Mouse (Mus musculus) neural tube, embryonic 14.5 days (tissue): ENCODE measurements around the gene Slc30a7. TPM values are rescaled to one million over a fixed set of nuclear protein-coding genes. Genes with fewer than 3 reads are reported as not detected.

Experiments used
- ATAC-seq: fragments of 200-750 bp; cut with Nextera tagmentation; 2 replicates; pipeline ENCODE4 v1.8.0; 2017; ENCODE audit warnings: low read depth, mild to moderate bottlenecking, moderate TSS enrichment, moderate library complexity
- H3K27ac ChIP-seq: fragments of 300-500 bp; sonication (generic); 2 replicates; pipeline ENCODE4 v1.5.1; 2014; ENCODE audit warnings: low read depth, mild to moderate bottlenecking, control low read depth, low read length, moderate library complexity, mixed read lengths
- H3K27me3 ChIP-seq: fragments of 300-500 bp; sonication (generic); 2 replicates; pipeline ENCODE4 v1.6.1; 2014; ENCODE audit warnings: low read length; ENCODE audit not compliant: control insufficient read depth, insufficient read depth
- H3K36me3 ChIP-seq: fragments of 300-500 bp; sonication (generic); 2 replicates; pipeline ENCODE4 v1.6.1; 2014; ENCODE audit warnings: low read length, mixed read lengths; ENCODE audit not compliant: control insufficient read depth, insufficient read depth
- H3K4me1 ChIP-seq: fragments of 300-500 bp; sonication (generic); 2 replicates; pipeline ENCODE4 v1.6.1; 2014; ENCODE audit warnings: low read length; ENCODE audit not compliant: control insufficient read depth, insufficient read depth
- H3K4me2 ChIP-seq: fragments of 300-500 bp; sonication (generic); 2 replicates; pipeline ENCODE4 v1.6.1; 2014; ENCODE audit warnings: mild to moderate bottlenecking, low read depth, low read length, control low read depth
- H3K4me3 ChIP-seq: fragments of 300-500 bp; sonication (generic); 2 replicates; pipeline ENCODE4 v1.5.1; 2014; ENCODE audit warnings: low read depth, low read length, control low read depth, mixed read lengths
- H3K9ac ChIP-seq: fragments of 300-500 bp; sonication (generic); replicated peaks from 2 replicates; pipeline ENCODE4 v1.6.1; 2014; ENCODE audit warnings: low read depth, mild to moderate bottlenecking, control low read depth, low read length, mixed read lengths
- H3K9me3 ChIP-seq: fragments of 300-500 bp; sonication (generic); 2 replicates; pipeline ENCODE4 v1.6.1; 2016; ENCODE audit warnings: low read length; ENCODE audit not compliant: control insufficient read depth
- WGBS: fragments of 180-500 bp; shearing (Covaris S2); extraction: QIAGEN DNeasy Blood & Tissue Kit; methylation state at CpG from one replicate; pipeline ENCODE4 v1.1.7; 2014; 5-methylcytosine and 5-hydroxymethylcytosine counted together
- polyA plus RNA-seq: library from polyadenylated mRNA; unstranded; fragments of >200 nt; fragmentation: Nextera tagmentation; extraction: Ambion mirVana; gene quantifications from 2 replicates; pipeline ENCODE4 v1.2.1, GENCODE M21; 2014

Slc30a7 gene
- polyA plus RNA-seq, 1 experiment from 2014 or later = 20.5 TPM

DNA sequence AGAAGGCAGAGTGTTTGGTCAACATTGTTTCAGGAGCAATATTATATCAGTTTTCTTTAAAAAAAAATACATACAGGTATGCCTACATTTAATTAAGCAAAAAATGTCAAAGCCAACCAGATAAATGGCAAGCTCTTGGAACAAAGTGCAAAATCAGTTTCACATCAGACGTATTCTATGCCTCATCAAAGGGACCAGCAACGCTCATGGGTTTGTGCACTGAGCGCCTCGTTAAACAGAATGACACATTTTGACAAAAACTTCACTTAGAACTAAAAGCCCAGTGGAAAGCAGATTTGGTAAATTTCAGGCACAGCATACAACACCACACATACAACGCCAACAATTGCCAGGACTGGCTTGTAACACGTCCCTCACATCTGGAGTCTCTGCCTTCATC, 62.8 kb downstream of the Slc30a7 start:
- peaks cover 17% of the 10 kb centered on the region for H3K36me3 ChIP-seq
- H3K27me3 ChIP-seq = no peaks in the 10 kb centered on the region
- H3K9ac ChIP-seq = no peak overlapping the region
- H3K4me1 ChIP-seq = no peaks in the 10 kb centered on the region
- no peak overlapping the region for H3K27ac ChIP-seq
- ATAC-seq = no peak
- 93% methylated on average over 6 of the region's 6 CpGs for WGBS
- no peaks in the 10 kb centered on the region for H3K9me3 ChIP-seq
- no peak overlapping the region for H3K4me3 ChIP-seq
- H3K4me2 ChIP-seq = no peak overlapping the region

DNA sequence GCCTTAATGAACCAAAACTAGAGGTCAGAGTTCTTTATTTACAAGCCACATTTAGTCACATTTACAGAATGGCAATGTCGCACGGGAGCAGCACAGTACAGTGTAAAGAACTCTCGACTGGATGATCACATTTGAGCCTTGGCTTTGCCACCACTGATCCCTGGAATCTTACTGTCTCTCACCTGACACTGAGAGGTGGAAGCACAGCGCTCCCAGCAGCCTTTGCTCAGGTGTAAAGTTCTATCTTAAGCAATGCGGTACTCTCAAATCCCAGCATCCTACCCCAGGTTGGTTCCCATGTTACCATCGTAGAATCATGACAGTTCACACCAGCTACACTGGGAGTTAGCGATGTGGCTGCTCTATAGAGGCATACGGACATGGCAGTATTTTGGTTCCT, 65.7 kb downstream of the Slc30a7 start:
- H3K36me3 ChIP-seq = peaks cover 17% of the 10 kb centered on the region
- no peak overlapping the region for H3K27ac ChIP-seq
- no peak overlapping the region for H3K9ac ChIP-seq
- no peak overlapping the region for H3K4me2 ChIP-seq
- 97% methylated on average over 8 of the region's 8 CpGs for WGBS
- H3K4me1 ChIP-seq = no peaks in the 10 kb centered on the region
- H3K9me3 ChIP-seq = no peaks in the 10 kb centered on the region
- H3K27me3 ChIP-seq = no peaks in the 10 kb centered on the region
- H3K4me3 ChIP-seq = no peak overlapping the region
- no peak for ATAC-seq

DNA sequence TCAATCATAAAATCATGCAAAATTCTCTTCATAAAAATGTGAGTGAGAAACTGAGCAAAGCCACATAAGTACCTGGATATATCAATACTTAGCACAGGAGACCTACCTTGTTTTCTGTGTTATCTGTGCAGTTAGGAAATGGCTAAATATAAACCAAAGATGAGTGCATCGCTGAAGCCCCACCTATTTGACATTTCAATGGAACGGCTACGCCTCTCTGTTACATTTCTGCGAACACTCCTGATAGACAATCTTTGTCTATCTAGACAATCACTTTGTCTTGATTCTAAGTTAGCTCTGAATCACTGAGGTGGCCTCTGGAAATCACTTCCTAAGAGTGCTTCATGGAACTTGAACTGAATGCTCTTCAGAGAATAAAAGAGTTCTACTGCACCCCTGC, 66.7 kb downstream of the Slc30a7 start:
- Histone ChIP-seq H3K27ac (no peak overlapping the region), H3K27me3 (no peaks in the 10 kb centered on the region), H3K4me3 (no peak overlapping the region), H3K9me3 (no peaks in the 10 kb centered on the region), H3K9ac (no peak overlapping the region), H3K36me3 (peaks cover 17% of the 10 kb centered on the region), H3K4me1 (no peaks in the 10 kb centered on the region), H3K4me2 (no peak overlapping the region)
- no peak for ATAC-seq
- 91% methylated on average over 4 of the region's 4 CpGs for WGBS

DNA sequence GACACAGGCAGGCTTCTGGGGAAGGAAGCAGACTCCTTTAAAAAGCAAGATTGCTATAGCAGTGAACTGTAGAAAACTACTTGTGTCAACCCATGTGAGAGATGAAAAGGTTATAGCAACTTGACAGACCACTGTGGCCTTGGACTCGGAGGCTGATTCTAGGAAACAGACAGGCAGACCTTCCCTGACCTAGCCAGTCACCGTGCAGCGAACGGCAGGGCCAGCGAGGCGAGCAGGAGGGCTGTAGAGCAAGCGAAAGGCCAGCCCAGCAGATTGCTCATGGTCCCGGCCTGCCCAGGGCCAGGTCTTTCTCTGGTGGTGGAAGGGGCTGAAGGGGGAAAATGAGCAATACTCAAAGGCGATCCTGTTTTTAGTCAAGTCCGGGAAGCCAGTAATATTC, 69.4 kb downstream of the Slc30a7 start:
- WGBS = 93% methylated on average over 10 of the region's 10 CpGs
- Histone ChIP-seq H3K9me3 (no peaks in the 10 kb centered on the region), H3K27me3 (no peaks in the 10 kb centered on the region), H3K27ac (no peak overlapping the region), H3K4me1 (no peaks in the 10 kb centered on the region), H3K36me3 (peaks cover 6% of the 10 kb centered on the region), H3K9ac (no peak overlapping the region), H3K4me3 (no peak overlapping the region), H3K4me2 (no peak overlapping the region)
- ATAC-seq = no peak

DNA sequence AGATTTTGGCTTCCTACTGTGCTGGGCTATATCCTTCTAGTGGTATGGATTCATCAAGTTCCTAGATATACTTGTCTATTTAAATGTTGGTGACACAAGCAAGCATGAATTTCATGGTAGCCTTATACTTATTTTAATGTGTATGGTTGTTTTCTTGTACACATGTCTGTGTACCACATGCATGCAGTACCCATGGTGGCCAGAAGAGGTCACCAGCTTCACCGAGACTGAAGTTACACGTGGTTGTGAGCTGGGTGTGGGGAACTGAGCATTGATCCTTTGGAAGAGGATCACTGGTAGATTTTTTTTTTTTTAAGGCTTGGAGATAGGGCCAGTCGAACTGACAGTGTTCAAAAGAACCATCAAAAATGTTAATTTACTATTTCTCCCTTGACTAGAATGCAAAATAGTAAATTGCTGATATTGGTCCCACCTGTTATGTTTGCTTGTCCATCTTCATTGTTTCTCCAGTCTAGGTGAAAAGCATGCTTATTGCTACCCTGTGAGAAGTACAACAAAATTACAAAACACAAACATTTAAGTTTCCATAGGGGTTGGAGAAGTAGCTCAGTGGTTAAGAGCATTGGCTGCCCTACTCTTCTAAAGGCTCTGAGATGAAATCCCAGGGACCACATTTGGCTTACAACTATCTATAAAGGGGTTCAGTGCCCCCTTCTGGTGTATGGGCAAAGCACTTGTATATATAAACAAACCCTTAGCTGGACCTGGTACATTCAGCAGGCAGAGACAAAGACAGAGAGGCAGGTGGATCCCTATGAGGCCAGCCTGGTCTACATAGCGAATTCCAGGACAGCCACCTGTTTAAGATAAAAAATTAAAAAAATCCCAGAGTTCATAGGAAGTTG, 70.2 kb downstream of the Slc30a7 start:
- no peaks in the 10 kb centered on the region for H3K4me1 ChIP-seq
- WGBS = 62% methylated on average over 4 of the region's 4 CpGs
- H3K36me3 ChIP-seq = no peaks in the 10 kb centered on the region
- no peak overlapping the region for H3K4me3 ChIP-seq
- no peak for ATAC-seq
- H3K9ac ChIP-seq = no peak overlapping the region
- no peak overlapping the region for H3K4me2 ChIP-seq
- no peak overlapping the region for H3K27ac ChIP-seq
- no peaks in the 10 kb centered on the region for H3K27me3 ChIP-seq
- H3K9me3 ChIP-seq = no peaks in the 10 kb centered on the region

DNA sequence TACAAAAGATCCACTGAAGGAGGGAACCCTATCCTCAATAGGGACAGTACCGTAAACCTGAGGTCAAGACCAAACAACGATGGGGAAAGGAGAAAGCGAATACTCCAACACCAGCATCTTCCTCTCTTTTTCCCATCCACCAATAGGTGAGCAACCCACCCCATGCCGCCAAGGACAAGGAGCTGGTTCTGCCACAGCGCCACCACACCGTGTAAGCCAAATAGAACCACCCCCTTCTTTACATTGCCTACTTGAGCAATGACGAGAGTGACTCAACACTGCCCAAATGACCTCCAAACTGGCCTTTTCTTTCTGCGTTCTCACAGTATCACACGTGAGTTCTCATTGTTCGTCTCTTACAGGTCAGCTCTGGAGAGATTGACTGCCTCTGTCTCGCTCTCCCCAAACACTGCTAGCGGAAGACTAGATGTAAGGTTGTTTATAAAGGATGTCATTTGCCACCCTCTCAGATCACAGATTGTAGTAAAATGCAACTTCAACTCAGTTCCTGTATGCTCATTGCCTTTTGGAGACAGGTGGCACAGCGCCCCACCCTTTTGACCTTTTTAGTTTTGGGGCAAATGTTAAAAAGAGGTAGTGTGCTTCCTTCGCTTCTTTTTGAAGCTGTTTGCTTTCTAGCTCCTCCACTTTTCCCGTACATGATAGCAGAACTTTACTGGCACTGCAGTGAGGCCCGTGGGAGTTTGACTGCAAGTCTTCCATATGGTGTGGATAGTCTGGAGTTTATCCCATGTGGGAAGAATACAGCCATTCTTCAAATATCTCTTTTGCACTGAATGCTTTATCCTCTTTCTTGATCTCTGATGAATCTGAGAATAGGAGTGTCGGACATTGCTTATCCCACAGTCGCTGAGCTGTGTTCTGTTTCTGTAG, 73.7 kb downstream of the Slc30a7 start:
- 90% methylated on average over 18 of the region's 18 CpGs for WGBS
- Histone ChIP-seq H3K4me3 (no peak overlapping the region), H3K36me3 (no peaks in the 10 kb centered on the region)

DNA sequence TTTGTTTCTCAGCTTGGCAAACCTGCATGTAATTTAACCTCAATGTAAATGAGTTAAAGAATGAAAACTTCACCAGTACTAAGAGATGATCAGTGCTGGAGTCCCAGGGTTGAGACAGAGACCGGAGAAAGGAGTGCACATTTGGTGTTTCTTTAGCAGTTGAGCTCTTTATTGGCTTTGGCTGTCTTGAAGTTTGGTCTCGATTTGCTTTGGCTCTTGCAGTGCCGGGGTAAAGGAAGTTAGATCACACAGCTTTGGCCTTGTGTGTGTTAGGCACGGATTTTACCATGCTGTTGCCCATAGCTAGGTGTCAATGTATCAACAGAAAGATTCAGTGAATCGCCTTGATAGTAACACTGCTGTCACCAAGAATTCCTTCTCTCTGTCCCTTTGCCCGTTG, 75.5 kb downstream of the Slc30a7 start:
- Histone ChIP-seq H3K27ac (no peak overlapping the region), H3K9ac (no peak overlapping the region), H3K4me3 (no peak overlapping the region), H3K4me1 (no peaks in the 10 kb centered on the region), H3K27me3 (no peaks in the 10 kb centered on the region), H3K36me3 (0 out of 2 replicates have a peak, but pooled peaks cover 3% of the 10 kb centered on the region), H3K9me3 (no peaks in the 10 kb centered on the region), H3K4me2 (no peak overlapping the region)
- 93% methylated on average over 6 of the region's 6 CpGs for WGBS
- ATAC-seq = no peak

More for the DNA sequence above, 73.7 kb downstream of the Slc30a7 start:
- Histone ChIP-seq H3K27me3 (no peaks in the 10 kb centered on the region), H3K9me3 (no peaks in the 10 kb centered on the region), H3K27ac (no peak overlapping the region), H3K4me1 (no peaks in the 10 kb centered on the region), H3K9ac (no peak overlapping the region), H3K4me2 (no peak overlapping the region)
- ATAC-seq = no peak

DNA sequence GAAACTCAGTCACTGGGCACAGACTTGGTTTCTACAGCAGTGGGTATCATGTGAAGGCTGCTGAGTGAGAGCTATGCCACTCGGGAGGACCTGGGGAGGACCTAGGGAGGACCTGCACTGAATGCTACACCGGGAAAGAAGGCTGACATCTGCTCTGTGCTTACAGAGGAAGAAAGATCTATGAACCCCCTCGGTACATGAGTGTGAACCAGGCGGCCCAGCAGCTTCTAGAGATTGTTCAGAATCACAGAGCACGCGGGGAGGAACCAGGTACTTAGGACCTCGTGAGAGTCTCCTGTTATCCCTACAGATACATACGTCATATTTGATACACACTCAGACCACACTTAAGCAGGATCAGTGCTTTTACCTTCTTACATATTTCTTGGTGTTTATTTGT, 80.7 kb downstream of the Slc30a7 start:
- no peaks in the 10 kb centered on the region for H3K27me3 ChIP-seq
- H3K9me3 ChIP-seq = no peaks in the 10 kb centered on the region
- H3K4me3 ChIP-seq = no peak overlapping the region
- no peak overlapping the region for H3K9ac ChIP-seq
- 0 out of 2 replicates have a peak, but pooled peaks cover 3% of the 10 kb centered on the region for H3K36me3 ChIP-seq
- 93% methylated on average over 8 of the region's 8 CpGs for WGBS
- no peak overlapping the region for H3K4me2 ChIP-seq
- no peak overlapping the region for H3K27ac ChIP-seq
- H3K4me1 ChIP-seq = no peaks in the 10 kb centered on the region
- no peak for ATAC-seq
